Mouse (Mus musculus) stomach, postnatal 0 days (tissue): ENCODE data around the gene Zswim3.

Source experiments
- CTCF ChIP-seq: IDR thresholded peaks from 2 replicates; pipeline ENCODE4 v1.5.1; 2016; ENCODE audit warnings: antibody characterized with exemption, low read depth, mild to moderate bottlenecking, moderate library complexity
- EP300 ChIP-seq: optimal IDR thresholded peaks from 2 replicates; pipeline ENCODE3; 2016; ENCODE audit warnings: antibody characterized with exemption

DNA sequence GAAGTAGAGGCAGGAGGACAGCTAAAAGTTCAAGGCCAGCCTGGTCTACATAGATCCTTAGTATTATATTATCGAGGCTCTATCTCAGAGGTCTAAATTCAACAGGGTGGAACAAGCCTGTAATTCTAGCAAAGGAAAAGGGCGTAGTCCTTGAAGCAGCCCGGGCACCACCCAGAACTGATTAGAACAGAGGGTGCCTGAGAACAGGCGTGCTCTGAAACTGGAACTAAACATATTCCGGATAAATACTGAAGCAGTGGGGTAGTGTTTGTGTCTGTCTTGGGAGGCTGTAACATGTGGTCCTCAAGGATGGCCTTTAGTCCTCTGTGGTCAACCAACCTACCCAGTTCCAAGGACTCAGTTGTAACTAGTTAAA, 30.9 kb upstream of the Zswim3 start:
- TF ChIP-seq CTCF (no peak), EP300 (no peak)
